Mouse (Mus musculus) natural killer cell, adult 2 months (primary cell): ENCODE data around the gene Sik2.

Experiments
- DNase-seq, 2 experiments: peaks; one replicate each; pipeline ENCODE4 v3.0.0; 2022; ENCODE audit warnings: low spot score in 2 of 2

The Sik2 gene

DNA sequence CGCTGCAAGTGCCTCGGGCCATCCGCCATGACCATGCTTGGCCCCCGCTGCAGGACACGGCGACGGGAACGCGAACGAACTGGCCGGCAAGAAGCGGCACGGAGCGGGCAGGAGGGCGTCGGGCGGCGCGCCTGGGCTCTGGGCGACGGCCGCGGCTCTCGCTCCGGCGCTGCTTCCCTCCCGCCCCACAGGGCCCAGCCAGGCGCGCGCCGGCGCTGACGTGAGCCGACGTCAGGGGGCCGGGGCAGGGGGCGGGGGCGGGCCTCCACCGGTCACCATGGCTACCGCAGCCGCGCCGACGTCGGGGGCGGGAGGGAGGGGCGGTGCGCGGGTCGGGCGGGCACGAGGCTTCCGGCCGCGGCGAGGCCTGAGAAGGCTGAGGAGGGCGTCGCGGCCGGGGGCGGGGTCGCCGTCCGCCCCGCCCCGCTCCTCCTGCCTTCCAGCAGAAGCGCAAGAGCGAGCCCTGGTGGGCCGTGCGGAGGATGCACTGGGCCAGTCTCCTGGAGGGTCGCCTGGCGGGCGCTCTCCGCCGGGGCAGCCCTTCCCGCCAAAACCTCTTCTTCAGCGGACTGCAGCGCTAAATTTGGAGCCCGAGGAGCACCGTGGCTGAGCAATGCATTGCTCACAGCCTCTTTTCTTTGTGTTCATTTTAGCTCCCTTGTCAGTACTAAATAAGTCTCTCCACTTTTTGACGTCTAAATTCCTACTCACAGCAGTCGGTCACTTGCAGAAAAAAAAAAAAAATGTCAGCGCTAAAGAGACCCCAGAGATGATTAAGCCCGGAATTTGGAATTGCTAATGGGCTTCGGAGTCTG lies at the start of gene Sik2:
Sik2 (minus strand) TSS at position 233 of the 815 bp plus-strand sequence.
- peak; percentile 87 to 91 for DNase-seq

DNA sequence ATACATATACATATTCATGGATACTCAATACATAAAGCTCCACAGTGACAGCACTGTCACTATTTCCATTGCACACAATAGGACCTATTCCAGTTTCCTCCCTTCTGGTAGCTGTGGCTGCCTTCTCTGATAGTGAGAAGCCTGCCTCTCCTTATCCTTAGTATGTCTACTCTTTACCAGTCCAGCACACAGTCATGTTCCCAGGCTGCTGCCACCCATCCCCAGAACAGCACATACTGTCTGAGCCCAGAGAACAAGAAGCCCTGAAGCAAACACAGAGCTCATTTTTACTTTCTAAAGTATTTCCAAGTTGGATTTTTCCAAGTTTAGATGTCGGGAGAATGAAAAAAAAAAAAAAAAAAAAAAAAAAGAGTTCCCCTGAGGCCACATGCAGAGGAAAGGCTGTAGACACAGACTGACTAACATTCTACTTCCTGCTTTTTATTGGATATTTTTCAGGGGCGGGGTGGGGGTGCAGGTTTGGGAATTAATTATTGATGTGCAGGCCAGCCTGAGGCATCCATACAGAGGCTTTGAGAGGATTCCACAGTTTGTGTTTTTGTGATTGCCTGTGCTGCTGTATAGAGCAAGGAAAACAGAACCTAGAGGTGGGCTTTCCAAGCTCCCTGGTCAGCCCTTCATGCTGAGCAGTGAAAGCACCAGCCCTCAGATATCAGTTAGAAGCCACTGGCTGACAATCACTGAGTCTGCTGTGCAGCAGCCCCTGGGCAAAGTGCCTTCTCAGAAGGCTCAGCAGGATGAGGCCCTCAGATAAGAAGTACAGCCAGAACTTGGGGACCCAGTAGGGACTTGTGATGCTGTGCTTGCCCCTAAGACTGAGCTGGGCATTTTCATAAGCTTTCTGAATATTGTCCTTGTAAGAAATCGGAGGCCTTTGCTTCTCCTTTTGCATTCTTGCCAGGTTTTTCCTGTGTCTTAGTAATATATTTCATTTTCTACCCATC lies 47.8 kb upstream of the Sik2 start:
- no peak for DNase-seq

- peak; percentile 12 to 15 for DNase-seq
Measured at GRCm38 (mm10) chr9:51052180-51052579, 43.3 kb upstream of the Sik2 start.

- no peak for DNase-seq
Measured at GRCm38 (mm10) chr9:51042136-51042535, 33.3 kb upstream of the Sik2 start.

DNA sequence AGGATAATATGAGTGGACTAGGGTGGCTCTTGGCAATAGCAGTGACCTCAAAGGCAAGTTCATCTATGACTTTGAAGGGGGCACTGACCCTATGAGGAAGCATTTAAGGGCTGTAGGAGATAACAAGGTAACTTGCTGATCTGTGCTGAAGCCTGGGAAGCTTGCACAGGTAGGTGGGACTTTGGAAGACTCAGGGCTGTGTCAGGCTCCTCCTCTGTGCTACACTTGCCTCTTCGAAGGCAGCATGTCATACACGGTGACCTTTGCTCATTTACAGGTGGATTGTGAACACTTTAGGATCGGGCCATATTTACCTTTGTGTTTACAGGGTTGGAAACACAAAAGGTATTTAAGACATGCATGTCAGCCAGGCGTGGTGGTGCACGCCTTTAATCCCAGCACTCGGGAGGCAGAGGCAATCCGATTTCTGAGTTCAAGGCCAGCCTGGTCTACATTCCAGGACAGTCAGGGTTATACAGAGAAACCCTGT lies 32.7 kb upstream of the Sik2 start:
- no peak for DNase-seq

- no peak for DNase-seq
Measured at GRCm38 (mm10) chr9:51032785-51033529, 24.1 kb upstream of the Sik2 start.

DNA sequence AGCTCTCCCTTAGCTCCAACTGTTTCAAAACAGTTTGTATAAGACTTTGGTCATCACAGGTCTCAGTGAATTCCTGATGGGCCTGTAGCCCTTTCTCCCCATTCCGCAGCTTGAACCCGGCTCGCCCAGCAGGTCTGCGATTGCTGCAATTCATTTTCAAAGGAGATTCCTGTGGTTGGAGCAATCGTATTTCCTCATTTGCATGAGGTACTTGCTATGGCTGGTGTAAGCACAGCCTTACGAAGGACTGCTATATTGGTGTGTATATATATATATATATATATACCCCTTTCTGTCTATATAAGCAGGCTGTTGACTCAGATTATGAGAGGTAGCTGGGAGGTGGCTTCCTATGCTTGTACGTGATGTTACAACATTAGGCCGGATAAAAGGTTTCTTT lies 23.4 kb upstream of the Sik2 start:
- no peak for DNase-seq

GRCm38 (mm10) chr9:51031603-51032002 lies 22.7 kb upstream of the Sik2 start:
- DNase-seq: no peak

DNA sequence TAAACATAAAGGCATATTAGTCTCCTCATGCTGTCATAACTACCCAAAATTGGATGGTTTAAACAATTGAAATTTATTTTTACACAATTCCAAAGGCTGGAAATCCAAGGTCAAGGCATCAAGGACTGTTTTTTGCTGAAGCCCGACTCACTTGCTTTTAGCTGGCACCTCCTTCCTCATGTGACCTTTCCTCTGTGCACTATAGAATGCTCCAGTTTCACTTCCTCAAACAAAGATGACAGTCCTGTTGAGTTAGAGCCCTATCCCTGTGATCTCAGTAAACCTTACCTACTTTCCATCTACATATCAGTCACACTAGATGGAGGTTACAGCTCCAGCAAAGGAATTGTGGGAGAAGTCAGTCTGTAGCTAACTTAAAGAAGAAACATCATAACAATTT lies 21.3 kb upstream of the Sik2 start:
- DNase-seq: peak in 1 of 2 experiments; percentile 37

DNA sequence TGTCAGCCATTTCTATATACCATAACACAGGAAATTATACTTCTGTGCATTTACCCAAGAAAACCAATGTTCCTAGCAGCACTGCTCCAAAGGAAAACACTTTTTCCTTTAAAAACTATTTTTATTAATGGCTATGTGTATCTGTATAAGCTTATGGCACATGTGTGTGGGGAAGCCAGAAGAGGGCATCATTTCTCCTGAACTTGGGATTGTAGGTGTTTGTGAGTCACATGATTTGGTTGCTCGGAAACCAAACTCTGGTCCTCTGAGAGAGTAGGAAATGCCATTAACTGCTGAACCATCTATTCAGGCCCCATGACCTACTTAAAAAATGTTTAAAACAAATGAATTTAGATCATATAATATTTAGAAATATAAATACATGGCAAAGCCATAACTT lies 18.1 kb upstream of the Sik2 start:
- DNase-seq: no peak

DNA sequence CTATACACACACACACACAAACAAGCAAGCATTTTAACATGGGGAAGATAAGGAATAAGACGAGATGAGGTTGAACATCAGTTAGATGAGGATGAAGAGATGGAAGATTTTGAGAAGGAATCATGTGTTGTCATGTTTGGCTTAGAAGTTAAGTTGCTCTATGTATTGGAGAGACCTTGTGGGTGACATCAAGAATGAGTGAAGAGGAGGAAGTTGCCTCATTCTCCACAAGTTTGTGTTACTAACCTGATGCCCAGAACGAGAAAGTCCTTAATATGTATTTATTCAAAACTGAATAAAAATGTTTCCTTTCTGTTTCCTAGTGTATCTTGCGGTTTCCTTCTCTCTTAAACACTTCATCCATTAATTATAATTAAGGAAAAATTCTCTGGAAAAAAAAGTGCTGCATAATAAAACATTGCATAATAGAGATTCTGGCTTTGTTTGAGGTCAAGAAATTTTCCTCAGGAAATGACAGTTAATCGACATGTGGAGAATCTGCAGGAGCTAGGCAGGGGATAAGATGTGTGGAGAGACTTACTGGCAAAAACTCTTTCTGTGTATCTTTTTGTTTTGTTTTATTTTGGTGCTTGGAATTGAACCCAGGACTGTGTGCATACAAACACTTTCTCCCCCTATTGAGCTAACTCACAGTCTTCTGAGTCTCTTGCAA lies 12.4 kb upstream of the Sik2 start:
- DNase-seq: no peak

- DNase-seq: peak in 1 of 2 experiments; percentile 12
Measured at GRCm38 (mm10) chr9:51020351-51020750, 11.5 kb upstream of the Sik2 start.

- DNase-seq: no peak
Measured at GRCm38 (mm10) chr9:51019670-51020069, 10.8 kb upstream of the Sik2 start.

- no peak for DNase-seq
Measured at GRCm38 (mm10) chr9:51015732-51016131, 6.9 kb upstream of the Sik2 start.

GRCm38 (mm10) chr9:51013644-51014043 lies 4.8 kb upstream of the Sik2 start:
- no peak for DNase-seq

GRCm38 (mm10) chr9:51009656-51009950 lies 730 bp upstream of the Sik2 start:
- DNase-seq: peak in 1 of 2 experiments; percentile 3

DNA sequence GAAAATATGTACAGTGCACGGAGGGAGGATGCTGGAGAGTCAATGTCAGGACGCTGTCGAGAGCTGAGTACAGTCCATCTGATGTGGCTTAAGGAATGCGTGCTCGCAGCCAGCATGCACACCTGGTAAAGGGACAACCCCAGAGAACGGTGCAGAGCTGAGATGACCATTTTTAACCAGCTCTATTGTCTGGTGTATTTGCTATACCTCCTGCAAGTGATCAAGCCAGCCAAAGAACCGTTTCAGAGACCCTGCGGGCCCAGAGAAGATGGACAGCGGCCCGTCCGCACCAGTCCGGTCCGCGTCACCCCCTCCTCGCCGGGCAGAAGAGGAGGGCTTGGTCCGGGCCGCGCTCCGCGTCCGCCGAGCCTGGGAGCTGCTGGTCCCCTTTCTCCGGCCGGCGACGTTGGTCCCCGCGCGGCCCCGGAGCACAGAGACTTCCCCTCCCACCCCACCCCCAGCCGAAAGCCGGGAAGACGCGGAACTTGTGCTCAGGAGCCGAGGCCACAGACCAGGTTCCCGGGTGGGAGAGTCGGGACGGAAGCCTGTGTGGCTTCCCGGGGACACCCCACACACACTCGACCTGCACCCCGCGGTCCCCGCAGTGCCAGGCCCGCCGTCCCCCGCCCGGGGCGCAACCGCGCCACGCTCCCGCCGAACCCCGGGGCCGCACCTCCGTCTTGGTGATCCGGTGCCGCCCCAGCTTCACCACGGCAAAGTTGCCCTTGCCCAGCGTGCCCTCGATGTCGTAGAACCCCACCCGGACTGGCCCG lies 619 bp downstream of the Sik2 start:
- peak; percentile 6 for DNase-seq

DNA sequence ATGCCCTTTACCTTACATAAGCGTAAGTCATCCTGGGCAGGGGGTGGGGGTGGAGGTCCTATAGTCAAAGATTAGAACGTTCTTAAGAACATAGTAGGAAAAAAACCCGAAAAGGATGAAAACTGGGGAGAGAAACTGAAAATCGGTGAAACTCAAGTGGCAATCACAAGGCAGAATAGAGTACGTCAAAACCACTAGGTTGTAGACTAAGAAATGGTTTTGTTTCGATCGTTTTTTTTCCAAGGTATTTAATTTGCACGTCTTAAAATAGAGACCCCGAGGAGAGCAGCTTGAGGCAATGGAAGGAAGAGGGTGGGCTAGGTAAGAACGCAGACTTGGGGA lies 1.2 kb downstream of the Sik2 start:
- no peak for DNase-seq

DNA sequence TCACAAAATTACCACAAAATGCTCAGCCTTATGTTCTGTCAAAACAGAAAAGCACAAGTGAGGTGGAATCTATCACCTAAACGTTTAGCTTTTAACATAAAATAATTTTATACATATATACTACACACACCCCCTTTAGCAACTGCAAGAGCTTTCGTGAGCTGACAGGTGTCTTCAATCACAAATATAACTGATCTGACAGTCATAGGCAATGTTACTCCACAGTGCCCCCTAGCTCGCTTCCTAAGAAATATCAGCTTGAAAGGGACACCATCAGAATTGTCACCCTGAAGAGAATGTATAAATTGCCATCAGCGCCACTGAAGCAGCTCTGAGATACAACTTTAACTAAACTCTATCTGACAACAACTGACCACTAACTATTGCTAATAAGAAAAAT lies 2.0 kb downstream of the Sik2 start:
- peak; percentile 63 to 73 for DNase-seq

- DNase-seq: no peak
Measured at GRCm38 (mm10) chr9:51004062-51004461, 4.8 kb downstream of the Sik2 start.

GRCm38 (mm10) chr9:50986677-50987076 lies 22.2 kb downstream of the Sik2 start:
- no peak for DNase-seq
